Mouse (Mus musculus) embryonic fibroblast, embryonic 13.5 days (primary cell): ENCODE data around the gene Acer1. TPM values are rescaled to one million over a fixed set of nuclear protein-coding genes. Genes with fewer than 3 reads are reported as not detected.
"Not testable (repeated sequence)": the region's sequence is repeated elsewhere in the genome, so short reads cannot be mapped to it uniquely, and the experiment has no call there.

Experiments used
- H3K27ac ChIP-seq: 2 replicates; pipeline ENCODE4 v1.5.1; 2012; ENCODE audit warnings: low read length, control low read depth, inconsistent platforms; ENCODE audit not compliant: insufficient read depth
- H3K4me1 ChIP-seq: 2 replicates; pipeline ENCODE4 v1.6.1; 2011; ENCODE audit warnings: low read length; ENCODE audit not compliant: control insufficient read depth, insufficient read depth
- H3K4me3 ChIP-seq: 2 replicates; pipeline ENCODE4 v1.5.1; 2011; ENCODE audit warnings: mild to moderate bottlenecking, control low read depth, low read length; ENCODE audit not compliant: insufficient read depth
- CTCF ChIP-seq: IDR thresholded peaks from 2 replicates; pipeline ENCODE4 v1.5.1; 2011; ENCODE audit warnings: mild to moderate bottlenecking, control low read depth, low read length, moderate library complexity, borderline replicate concordance; ENCODE audit not compliant: insufficient read depth
- POLR2A ChIP-seq: IDR thresholded peaks from 2 replicates; pipeline ENCODE4 v1.6.1; 2011; ENCODE audit warnings: low read depth, mild to moderate bottlenecking, control low read depth, low read length, moderate library complexity
- polyA plus RNA-seq: library from polyadenylated mRNA; stranded (reverse); fragments of >200 nt; gene quantifications from 2 replicates; pipeline ENCODE4 v1.2.4, GENCODE M21; 2011; ENCODE audit warnings: low read depth; ENCODE audit not compliant: missing spikeins, insufficient read length

Gene Acer1
- polyA plus RNA-seq, 1 experiment, result not detected

- Histone ChIP-seq H3K4me1 (0 out of 2 replicates have a peak, but pooled peaks cover 2% of the 10 kb centered on the region), H3K4me3 (no peak overlapping the region), H3K27ac (no peak overlapping the region)
- TF ChIP-seq CTCF (no peak), POLR2A (no peak)
Observed at GRCm38 (mm10) chr17:56930026-56930425, 51.9 kb downstream of the Acer1 start.

GRCm38 (mm10) chr17:56929530-56929929, 52.4 kb downstream of the Acer1 start:
- TF ChIP-seq CTCF (no peak), POLR2A (no peak)
- Histone ChIP-seq H3K27ac (no peak overlapping the region), H3K4me3 (no peak overlapping the region), H3K4me1 (0 out of 2 replicates have a peak, but pooled peaks cover 2% of the 10 kb centered on the region)

- H3K27ac ChIP-seq, result no peak overlapping the region
- TF ChIP-seq POLR2A (no peak), CTCF (no peak)
- 0 out of 2 replicates have a peak, but pooled peaks cover 2% of the 10 kb centered on the region for H3K4me1 ChIP-seq
- no peak overlapping the region for H3K4me3 ChIP-seq
Observed at GRCm38 (mm10) chr17:56929101-56929500, 52.8 kb downstream of the Acer1 start.

GRCm38 (mm10) chr17:56925998-56926397, 55.9 kb downstream of the Acer1 start:
- Histone ChIP-seq H3K4me1 (no peaks in the 10 kb centered on the region), H3K27ac (no peak overlapping the region), H3K4me3 (no peak overlapping the region)
- TF ChIP-seq CTCF (no peak), POLR2A (no peak)

GRCm38 (mm10) chr17:56919725-56920124, 62.2 kb downstream of the Acer1 start:
- TF ChIP-seq CTCF, result no peak
- H3K27ac ChIP-seq, result no peak overlapping the region
- H3K4me1 ChIP-seq, result no peaks in the 10 kb centered on the region
- no peak overlapping the region for H3K4me3 ChIP-seq

- no peak overlapping the region for H3K27ac ChIP-seq
- no peak overlapping the region for H3K4me3 ChIP-seq
- TF ChIP-seq CTCF, result no peak
- no peak for TF ChIP-seq POLR2A
- no peaks in the 10 kb centered on the region for H3K4me1 ChIP-seq
Observed at GRCm38 (mm10) chr17:56917166-56917565, 64.8 kb downstream of the Acer1 start.

- no peak overlapping the region for H3K4me3 ChIP-seq
- H3K4me1 ChIP-seq, result no peaks in the 10 kb centered on the region
- TF ChIP-seq POLR2A (no peak), CTCF (no peak)
- no peak overlapping the region for H3K27ac ChIP-seq
Observed at GRCm38 (mm10) chr17:56913444-56913843, 68.5 kb downstream of the Acer1 start.

- Histone ChIP-seq H3K27ac (no peak overlapping the region), H3K4me1 (no peaks in the 10 kb centered on the region), H3K4me3 (no peak overlapping the region)
- no peak for TF ChIP-seq POLR2A
- no peak for TF ChIP-seq CTCF
Observed at GRCm38 (mm10) chr17:56913023-56913422, 68.9 kb downstream of the Acer1 start.

GRCm38 (mm10) chr17:56909764-56910163, 72.2 kb downstream of the Acer1 start:
- H3K4me1 ChIP-seq, H3K4me3 ChIP-seq, H3K27ac ChIP-seq: not testable (repeated sequence)

- TF ChIP-seq CTCF, result no peak
- no peak for TF ChIP-seq POLR2A
- Histone ChIP-seq H3K4me3 (no peak overlapping the region), H3K27ac (no peak overlapping the region), H3K4me1 (no peaks in the 10 kb centered on the region)
Observed at GRCm38 (mm10) chr17:56907887-56908286, 74.0 kb downstream of the Acer1 start.

GRCm38 (mm10) chr17:56907096-56907495, 74.8 kb downstream of the Acer1 start:
- TF ChIP-seq CTCF, result no peak
- no peak for TF ChIP-seq POLR2A
- Histone ChIP-seq H3K4me3 (no peak overlapping the region), H3K4me1 (no peaks in the 10 kb centered on the region), H3K27ac (no peak overlapping the region)

- Histone ChIP-seq H3K27ac (no peak overlapping the region), H3K4me1 (no peaks in the 10 kb centered on the region), H3K4me3 (no peak overlapping the region)
- no peak for TF ChIP-seq CTCF
- no peak for TF ChIP-seq POLR2A
Observed at GRCm38 (mm10) chr17:56906166-56906565, 75.8 kb downstream of the Acer1 start.

Other genes starting within 250 kb of the Acer1 start
- gene Nrtn, start 224.6 kb downstream of the Acer1 start, polyA plus RNA-seq, result not detected in 2 replicates
- gene Dus3l, start 217.4 kb downstream of the Acer1 start, polyA plus RNA-seq, result 17.4 and 17.6 TPM in 2 replicates
- gene Prr22, start 211.9 kb downstream of the Acer1 start, polyA plus RNA-seq, result not detected in 2 replicates
- 0.70 and 0.86 TPM in 2 replicates for gene Rfx2, start 151.1 kb downstream of the Acer1 start, polyA plus RNA-seq
- not detected in 2 replicates for gene Acsbg2, start 107.7 kb downstream of the Acer1 start, polyA plus RNA-seq
- gene 1700061G19Rik, start 106.6 kb downstream of the Acer1 start, polyA plus RNA-seq, result not detected in 2 replicates
- 32.8 and 33.6 TPM in 2 replicates for gene Mllt1, start 46.7 kb downstream of the Acer1 start, polyA plus RNA-seq
- 46.5 and 49.5 TPM in 2 replicates for gene Clpp, start 8.2 kb upstream of the Acer1 start, polyA plus RNA-seq
- gene Alkbh7, start 15.2 kb upstream of the Acer1 start, polyA plus RNA-seq, result 8.2 and 8.6 TPM in 2 replicates
- not detected in 2 replicates for gene Pspn, start 17.9 kb upstream of the Acer1 start, polyA plus RNA-seq
- gene Gtf2f1, start 29.2 kb upstream of the Acer1 start, polyA plus RNA-seq, result 49.7 and 62.1 TPM in 2 replicates
- gene Gm17949, start 29.3 kb upstream of the Acer1 start, polyA plus RNA-seq, result not detected in 2 replicates
- 77.2 and 82.4 TPM in 2 replicates for gene Khsrp, start 49.4 kb upstream of the Acer1 start, polyA plus RNA-seq
- not detected in 2 replicates for gene Slc25a41, start 59.5 kb upstream of the Acer1 start, polyA plus RNA-seq
- not detected in 2 replicates for gene Crb3, start 77.0 kb upstream of the Acer1 start, polyA plus RNA-seq
- gene Slc25a23, start 77.7 kb upstream of the Acer1 start, polyA plus RNA-seq, result 8.4 and 10.4 TPM in 2 replicates
- 0.40 TPM in 1 of 2 replicates, not detected in the other for gene Dennd1c, start 96.4 kb upstream of the Acer1 start, polyA plus RNA-seq
- 0.95 and 1.7 TPM in 2 replicates for gene Tubb4a, start 105.7 kb upstream of the Acer1 start, polyA plus RNA-seq
- gene Tnfsf9, start 123.2 kb upstream of the Acer1 start, polyA plus RNA-seq, result 4.3 and 6.3 TPM in 2 replicates
- not detected in 2 replicates for gene Cd70, start 167.7 kb upstream of the Acer1 start, polyA plus RNA-seq
- not detected in 2 replicates for gene Tnfsf14, start 212.1 kb upstream of the Acer1 start, polyA plus RNA-seq
- 3.9 TPM in 2 replicates for gene C3, start 246.0 kb upstream of the Acer1 start, polyA plus RNA-seq